Mouse (Mus musculus) spleen, embryonic (tissue): ENCODE results near the gene Eef1e1.
"Not testable (repeated sequence)": the region's sequence is repeated elsewhere in the genome, so short reads cannot be mapped to it uniquely, and the experiment has no call there.

Experiments
- CTCF ChIA-PET: fragments of 350-600 bp; sonication (Branson Sonifier 250); formaldehyde crosslinking; loops from one replicate; lab custom pipeline; 2022; lab: Charles Lee

Eef1e1 gene

DNA sequence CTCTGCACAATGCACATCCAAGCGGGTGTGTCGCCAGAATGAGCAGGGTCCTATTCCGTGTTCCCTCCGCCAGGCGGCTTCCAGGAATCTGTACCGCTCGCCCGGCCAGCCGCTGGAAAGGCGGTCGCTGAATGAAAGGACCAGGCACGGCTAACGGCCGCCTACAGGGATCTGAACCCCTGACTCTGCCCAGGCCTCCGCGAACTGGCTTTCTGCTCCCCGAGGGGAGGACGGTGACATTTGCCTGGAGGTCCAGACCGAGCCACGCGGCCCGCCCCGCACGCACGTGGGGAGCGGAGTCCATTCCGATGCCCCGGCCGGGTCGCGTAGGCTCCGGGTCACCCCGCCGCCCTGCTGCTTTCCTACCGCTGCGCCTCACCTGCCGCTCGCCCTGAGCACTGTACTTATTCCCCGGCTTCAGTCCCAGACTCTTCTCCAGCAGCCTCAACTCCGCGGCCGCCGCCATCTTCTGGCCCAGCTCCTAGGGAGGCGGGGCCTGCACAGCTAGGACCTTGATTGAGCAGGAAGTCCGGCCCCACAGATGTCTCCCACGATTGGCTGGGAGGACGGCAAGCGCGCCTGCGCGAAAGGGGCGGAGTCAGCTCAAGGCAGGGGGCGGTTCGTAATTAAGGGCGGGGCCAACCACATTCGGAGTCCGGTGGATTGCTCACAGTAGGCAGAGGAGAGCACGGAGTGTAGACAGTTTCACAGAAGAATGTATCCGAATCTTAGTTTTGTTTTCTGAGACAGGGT, at the start of gene Eef1e1:
Gene Eef1e1 (minus strand): TSS at position 531 of the 753 bp plus-strand sequence.
- CTCF ChIA-PET: no interaction called here

DNA sequence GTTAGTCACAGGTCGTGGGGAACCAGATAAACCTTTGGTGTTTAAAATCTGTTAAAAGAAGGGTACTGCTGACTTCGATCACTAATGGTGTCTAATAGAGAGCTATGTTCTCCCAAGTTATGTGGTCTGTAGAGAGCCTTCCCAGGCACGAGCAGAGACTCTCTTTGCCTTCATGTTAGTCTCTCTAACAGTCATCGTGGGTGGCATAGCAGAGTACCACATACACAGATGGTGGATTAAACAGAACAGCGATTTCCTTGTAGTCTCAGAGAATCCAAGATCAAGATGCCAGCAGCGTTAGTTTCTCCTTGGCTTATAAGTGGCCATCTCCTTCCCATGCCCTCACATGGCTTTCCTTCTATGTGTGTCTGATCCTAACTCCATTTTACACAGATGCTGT, 32.0 kb upstream of the Eef1e1 start:
- CTCF ChIA-PET: no interaction called here

GRCm38 (mm10) chr13:38690028-38690427, 31.2 kb upstream of the Eef1e1 start:
- CTCF ChIA-PET: no interaction called here

DNA sequence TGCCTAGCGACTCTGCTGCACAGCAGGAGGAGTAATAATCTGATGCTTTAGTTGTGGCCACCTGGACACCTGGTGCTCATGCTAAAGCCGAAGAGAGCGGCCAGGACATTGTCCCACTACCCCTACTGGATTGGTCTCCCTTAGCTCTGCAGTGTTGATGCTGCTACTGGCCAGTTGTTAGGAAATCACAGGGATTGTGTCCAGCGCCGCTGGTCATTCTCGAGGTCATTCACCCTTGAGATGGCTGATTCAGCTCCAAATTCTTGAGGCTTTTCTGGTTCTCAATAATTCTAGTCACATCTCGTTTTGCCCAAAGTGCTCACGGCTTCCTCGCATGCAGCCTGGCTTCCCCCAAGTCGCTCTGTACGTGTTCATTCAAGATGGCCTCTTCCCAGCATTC, 29.9 kb upstream of the Eef1e1 start:
- CTCF ChIA-PET: no interaction called here

DNA sequence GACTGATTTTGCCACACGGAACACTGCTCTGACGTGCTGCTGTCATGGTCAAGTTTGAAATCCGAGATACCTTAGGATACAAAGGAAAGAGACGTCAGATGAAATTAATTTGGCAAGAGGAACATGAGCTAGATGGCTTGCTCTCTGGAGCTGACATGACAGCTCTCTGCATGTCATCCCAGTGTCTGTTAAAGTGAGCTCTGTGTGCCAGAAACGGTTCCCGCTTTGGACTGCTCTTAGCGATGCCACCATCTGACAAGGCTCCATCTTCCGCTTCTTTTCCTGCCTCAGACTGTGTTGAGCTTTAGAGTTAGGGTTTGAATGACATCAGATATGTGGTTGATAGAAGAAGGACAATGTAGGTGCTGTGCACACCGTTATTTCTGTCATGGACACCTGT, 13.5 kb upstream of the Eef1e1 start:
- CTCF ChIA-PET: interaction anchor here (0.6 kb wide), 1 partner anchor 41 kb away, joined by 4 read pairs; no protein-coding TSS in a partner anchor

DNA sequence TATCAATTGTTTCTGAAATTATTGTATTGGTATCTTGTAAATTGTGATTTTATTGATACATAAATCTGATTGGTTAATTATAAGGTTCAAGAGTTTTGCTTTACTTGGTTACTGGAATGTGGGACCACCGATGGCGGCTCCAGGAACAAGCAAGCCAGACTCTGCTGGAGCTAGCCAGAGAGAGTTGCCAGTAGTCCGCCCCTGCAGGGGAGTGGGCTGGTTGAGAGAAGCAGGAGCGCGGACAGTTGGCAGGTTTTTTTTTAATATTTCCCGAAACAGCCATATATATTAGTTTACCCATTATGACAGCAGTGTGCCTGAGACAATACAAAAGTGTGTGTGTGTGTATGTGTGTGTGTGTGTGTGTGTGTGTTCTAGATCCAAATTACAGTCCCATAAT, 12.6 kb upstream of the Eef1e1 start:
- CTCF ChIA-PET: not testable (repeated sequence)

DNA sequence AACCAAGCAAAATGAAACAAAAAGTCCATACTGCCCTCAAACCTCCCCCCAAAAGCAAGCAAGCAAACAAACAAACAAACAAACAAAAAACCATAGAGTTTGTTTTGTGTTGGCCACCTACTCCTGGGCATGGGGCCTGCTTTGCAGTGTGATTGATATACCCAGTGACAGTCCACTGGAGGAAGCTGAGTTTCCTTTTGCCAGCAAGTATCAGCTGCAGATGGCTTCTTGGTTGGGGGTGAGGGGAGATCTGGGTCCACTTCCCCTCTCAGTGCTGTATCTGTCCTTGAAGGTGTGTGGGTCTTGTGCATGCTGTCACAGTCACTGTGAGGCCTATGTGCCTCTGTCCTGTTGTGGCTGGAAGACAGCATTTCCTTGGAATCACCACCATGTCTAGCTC, 11.2 kb upstream of the Eef1e1 start:
- CTCF ChIA-PET: no interaction called here

DNA sequence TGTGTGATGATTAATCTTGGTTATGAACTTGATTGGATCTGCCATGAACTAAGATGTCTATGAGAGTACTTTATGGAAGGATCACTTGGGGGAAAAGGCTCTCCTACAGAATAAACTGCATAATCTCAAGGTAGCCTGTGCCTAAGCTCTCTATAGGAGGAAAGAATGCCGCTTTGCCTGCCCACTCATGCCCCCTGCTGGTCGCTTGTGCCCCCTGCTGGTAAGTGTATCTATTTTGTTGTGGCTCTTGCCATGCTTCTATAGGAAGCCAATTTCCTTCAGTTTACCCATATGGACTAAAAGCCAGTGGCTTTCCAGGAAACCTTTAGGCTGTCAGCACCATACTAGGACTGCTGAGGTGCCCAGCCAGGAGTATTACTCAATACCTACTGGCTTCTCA, 9.7 kb upstream of the Eef1e1 start:
- CTCF ChIA-PET: no interaction called here

DNA sequence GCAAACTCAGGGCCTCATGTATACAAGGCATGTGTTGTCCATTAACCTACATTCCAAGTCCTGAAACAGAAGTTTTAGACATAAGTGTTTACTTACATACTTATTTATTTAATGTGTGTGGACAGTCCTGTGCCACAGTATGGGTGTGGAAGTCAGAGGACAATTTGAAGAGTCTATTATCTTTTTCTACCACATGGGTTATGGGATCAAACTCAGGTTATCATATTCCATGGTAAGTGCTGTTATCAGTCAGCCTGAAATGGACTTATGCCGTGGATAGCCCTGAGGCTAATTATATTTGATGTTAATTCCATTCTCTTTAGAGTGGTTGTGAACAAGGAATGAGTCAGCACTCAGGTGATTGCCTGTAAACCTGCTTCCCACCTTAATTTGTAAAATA, 5.9 kb upstream of the Eef1e1 start:
- CTCF ChIA-PET: no interaction called here

DNA sequence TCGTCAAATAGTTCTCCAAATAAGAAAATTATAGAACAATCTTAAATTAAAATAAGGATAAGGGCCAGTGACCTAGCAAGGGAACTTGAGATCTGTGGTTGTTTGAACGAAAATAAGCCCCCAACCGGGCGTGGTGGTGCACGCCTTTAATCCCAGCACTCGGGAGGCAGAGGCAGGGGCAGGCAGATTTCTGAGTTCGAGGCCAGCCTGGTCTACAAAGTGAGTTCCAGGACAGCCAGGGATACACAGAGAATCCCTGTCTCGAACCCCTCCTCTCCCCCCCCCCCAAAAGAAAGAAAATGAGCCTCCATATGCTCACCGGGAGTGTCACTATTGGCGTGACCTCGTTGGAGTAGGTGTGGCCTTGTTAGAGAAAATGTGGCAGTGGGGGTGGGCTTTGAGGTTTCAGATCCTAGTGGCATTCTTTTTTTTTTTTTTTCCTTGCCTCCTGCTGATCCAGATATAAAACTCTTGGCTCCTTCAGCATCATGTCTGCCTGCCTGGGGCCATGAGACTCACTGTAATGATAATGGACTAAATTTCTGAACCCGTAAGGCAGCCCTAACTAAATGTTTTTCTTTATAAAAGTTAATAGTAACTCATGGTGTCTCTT, 772 bp upstream of the Eef1e1 start:
- CTCF ChIA-PET: no interaction called here

- CTCF ChIA-PET: interaction anchor here (0.5 kb wide), 1 partner anchor 12 kb away, joined by 3 read pairs; no protein-coding TSS in a partner anchor
Observed at GRCm38 (mm10) chr13:38657865-38658264, 993 bp downstream of the Eef1e1 start.

DNA sequence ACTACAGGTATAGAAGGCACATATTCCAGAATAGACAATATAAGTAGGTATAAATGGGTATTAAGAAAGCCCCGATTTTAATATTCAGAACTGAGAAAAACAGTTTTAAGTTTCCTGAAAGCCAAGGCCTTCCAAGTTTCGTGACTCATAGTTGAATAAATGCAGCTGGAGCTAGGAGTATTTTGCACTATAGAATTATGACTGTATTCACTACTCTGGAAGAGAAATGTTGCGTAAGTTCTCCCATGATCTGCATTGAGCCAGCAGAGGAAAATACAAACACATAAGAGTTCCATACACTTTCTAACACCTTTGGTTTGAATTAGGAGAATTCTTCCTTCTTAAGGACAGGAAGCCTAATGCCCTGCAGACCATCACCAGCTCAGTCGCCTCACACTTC, 8.6 kb downstream of the Eef1e1 start:
- CTCF ChIA-PET: no interaction called here

DNA sequence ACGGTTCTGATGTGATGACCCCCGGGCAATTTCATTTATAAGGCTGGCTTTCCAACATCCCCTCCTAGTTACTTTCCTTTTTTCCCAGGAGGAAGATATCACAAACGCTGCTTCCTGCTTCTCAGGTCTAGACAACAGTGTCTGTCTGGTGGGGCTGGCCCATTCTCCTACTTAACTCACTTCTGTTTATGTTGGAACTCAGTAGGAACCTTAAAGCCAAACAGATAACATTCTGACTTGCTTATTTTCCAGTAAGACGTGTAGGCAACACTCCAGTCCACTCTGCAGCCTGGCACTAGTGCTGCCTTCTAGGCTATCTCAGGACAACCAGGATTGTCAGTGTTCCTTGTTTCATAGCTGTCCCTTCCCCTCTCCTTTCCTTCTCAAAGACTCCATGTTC, 9.8 kb downstream of the Eef1e1 start:
- CTCF ChIA-PET: interaction anchor here (1.1 kb wide), 1 partner anchor 15 kb away, joined by 3 read pairs; no protein-coding TSS in a partner anchor

- CTCF ChIA-PET: no interaction called here
Observed at GRCm38 (mm10) chr13:38641414-38641813, 17.4 kb downstream of the Eef1e1 start.

GRCm38 (mm10) chr13:38640961-38641360, 17.9 kb downstream of the Eef1e1 start:
- CTCF ChIA-PET: no interaction called here

- CTCF ChIA-PET: no interaction called here
Observed at GRCm38 (mm10) chr13:38638694-38639093, 20.2 kb downstream of the Eef1e1 start.

- CTCF ChIA-PET: interaction anchor here (1.0 kb wide), 1 partner anchor 14 kb away, joined by 3 read pairs; no protein-coding TSS in a partner anchor
Observed at GRCm38 (mm10) chr13:38634800-38635269, 24.0 kb downstream of the Eef1e1 start, which contains the start of gene Bloc1s5. Gene Bloc1s5 (minus strand): TSS chr13:38635109.

DNA sequence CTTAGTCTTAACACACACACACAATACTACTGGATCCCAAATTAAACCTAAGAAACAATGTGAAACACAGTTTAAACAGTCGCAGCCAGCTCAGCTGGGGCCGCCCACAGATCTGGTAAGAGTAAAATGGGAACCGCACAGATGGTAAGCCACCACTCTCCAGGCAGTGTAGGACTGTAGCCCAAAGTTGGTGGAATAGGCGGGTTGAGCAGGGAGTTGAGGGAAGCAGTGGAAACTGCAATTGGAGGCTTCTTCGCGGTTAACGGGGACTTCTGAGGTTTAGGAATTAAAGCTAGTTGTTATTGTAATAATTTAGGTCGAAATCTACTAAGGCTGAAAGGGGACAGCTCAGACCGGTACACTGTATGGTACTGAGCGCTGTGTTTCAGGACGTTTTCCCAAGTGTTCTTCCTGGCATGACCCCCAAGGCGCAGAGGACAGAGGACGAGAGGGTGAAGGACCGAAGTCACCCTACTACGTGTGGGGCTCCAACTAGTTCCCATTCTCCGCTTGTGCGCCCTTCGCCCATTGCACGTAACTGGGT, 24.5 kb downstream of the Eef1e1 start:
- CTCF ChIA-PET: interaction anchor here (1.0 kb wide), 1 partner anchor 15 kb away, joined by 3 read pairs; no protein-coding TSS in a partner anchor

DNA sequence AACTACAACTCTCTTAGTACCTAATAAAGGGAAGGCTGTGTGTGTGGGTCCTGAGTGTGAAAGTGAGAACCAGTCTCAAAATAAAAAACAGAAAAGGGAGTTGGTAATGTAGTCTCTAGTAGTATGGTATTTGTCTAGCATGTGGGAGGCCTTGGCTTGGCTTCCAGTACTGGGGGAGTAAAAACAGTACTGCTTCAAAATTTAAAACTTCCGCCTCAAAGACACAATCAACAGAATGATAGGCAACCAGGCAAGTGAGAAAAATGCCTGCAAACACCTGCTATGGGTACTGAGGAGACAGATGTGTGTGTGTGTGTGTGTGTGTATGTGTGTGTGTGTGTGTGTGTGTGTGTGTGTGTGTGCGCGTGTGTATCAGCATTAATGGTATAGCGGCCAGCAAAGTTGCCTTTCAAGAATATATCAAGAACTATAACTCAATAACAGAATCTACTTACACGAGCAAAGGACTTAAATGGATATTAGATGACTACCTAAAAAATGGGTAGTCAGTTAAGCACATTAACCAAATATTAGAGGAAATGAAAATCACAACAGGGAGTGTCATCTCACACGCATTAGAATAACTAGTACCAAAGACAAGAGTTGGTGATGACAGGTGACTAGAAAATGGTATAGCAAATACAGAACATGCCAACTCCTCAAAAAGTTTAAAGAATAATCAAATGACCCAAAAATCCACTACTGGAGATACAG, 25.4 kb downstream of the Eef1e1 start:
- CTCF ChIA-PET: interaction anchor here (1.0 kb wide), 1 partner anchor 16 kb away, joined by 3 read pairs; no protein-coding TSS in a partner anchor

DNA sequence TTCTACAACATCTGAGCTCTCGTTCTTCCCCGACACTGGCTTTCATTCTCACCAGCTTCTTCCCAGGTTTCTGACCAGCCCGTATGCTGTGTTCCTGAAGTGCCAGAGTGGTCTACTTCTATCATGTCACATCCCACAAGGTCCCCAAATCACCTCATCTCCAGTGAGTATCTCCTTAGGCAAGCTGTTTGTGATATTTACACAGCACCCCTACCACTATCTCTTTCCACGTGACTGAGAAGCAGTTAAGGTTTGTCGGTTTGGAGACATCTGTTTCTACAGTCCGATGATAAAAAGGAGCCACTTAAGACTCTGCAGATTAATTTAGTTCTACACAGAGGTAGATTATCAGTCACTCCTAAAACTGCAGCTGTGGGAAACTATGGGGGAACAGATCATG, 26.3 kb downstream of the Eef1e1 start:
- CTCF ChIA-PET: no interaction called here

DNA sequence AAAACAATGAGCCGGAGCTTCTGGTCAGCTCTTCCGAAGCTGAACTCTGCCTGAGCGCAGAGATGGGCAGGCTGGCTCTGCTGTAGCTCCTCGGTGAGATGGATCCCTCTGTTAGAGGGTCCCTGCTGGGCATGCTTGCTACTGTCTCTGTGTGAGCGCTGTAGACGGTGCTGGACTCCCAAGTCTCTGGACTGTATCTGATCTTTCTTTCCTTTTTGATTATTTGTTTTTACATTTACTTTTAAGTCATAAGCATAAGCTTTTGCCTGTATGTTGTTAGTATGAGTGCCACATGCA, 32.7 kb downstream of the Eef1e1 start:
- CTCF ChIA-PET: no interaction called here
